Mouse (Mus musculus): Measurements from ENCODE around the gene Dagla. TPM values are rescaled to one million over a fixed set of nuclear protein-coding genes. Genes with fewer than 3 reads are reported as not detected.

Gene Dagla
- polyA plus RNA-seq, 1 experiment from 2014 or later: 3.0 TPM

GRCm38 (mm10) chr19:10197130-10197529, 107.5 kb downstream of the Dagla start:
- WGBS: 89% methylated on average over 4 of the region's 4 CpGs

More at GRCm38 (mm10) chr19:10197130-10197529, 107.5 kb downstream of the Dagla start:
- Histone ChIP-seq H3K9me3 (ENCODE audit: control insufficient read depth, low read length) (no peaks in the 10 kb centered on the region), H3K36me3 (ENCODE audit: control insufficient read depth, insufficient read depth, low read length) (peaks cover 77% of the 10 kb centered on the region), H3K27me3 (ENCODE audit: control insufficient read depth, insufficient read depth, low read length) (no peaks in the 10 kb centered on the region), H3K4me2 (replicated peaks; ENCODE audit: low read depth, low read length) (no peak overlapping the region), H3K4me1 (ENCODE audit: control insufficient read depth, insufficient read depth, low read length) (no peaks in the 10 kb centered on the region; the same call in 1 of the 2 replicates), H3K4me3 (ENCODE audit: low read length) (no peak overlapping the region), H3K9ac (ENCODE audit: low read depth, low read length) (no peak overlapping the region), H3K27ac (ENCODE audit: low read depth, low read length) (no peak overlapping the region)
- no peak for ATAC-seq (ENCODE audit: low FRiP score, low TSS enrichment)

Other genes starting within 250 kb of the Dagla start
- gene Fads2, start 203.1 kb downstream of the Dagla start, polyA plus RNA-seq (2014; fragmentation: Nextera tagmentation; extraction: Ambion mirVana): 28.3 and 42.4 TPM in 2 replicates
- gene Fads1, start 122.0 kb downstream of the Dagla start, polyA plus RNA-seq (2014; fragmentation: Nextera tagmentation; extraction: Ambion mirVana): 51.3 and 94.3 TPM in 2 replicates
- 467 and 649 TPM in 2 replicates for gene Tmem258, start 100.9 kb downstream of the Dagla start, polyA plus RNA-seq (2014; fragmentation: Nextera tagmentation; extraction: Ambion mirVana)
- 92.9 and 99.2 TPM in 2 replicates for gene Fen1, start 100.7 kb downstream of the Dagla start, polyA plus RNA-seq (2014; fragmentation: Nextera tagmentation; extraction: Ambion mirVana)
- gene Myrf, start 64.1 kb downstream of the Dagla start, polyA plus RNA-seq (2014; fragmentation: Nextera tagmentation; extraction: Ambion mirVana): 3.9 and 6.4 TPM in 2 replicates
- gene Syt7, start 84.2 kb upstream of the Dagla start, polyA plus RNA-seq (2014; fragmentation: Nextera tagmentation; extraction: Ambion mirVana): 2.1 and 2.3 TPM in 2 replicates
- 0.91 and 1.0 TPM in 2 replicates for gene Lrrc10b, start 152.6 kb upstream of the Dagla start, polyA plus RNA-seq (2014; fragmentation: Nextera tagmentation; extraction: Ambion mirVana)
- gene Ppp1r32, start 178.1 kb upstream of the Dagla start, polyA plus RNA-seq (2014; fragmentation: Nextera tagmentation; extraction: Ambion mirVana): not detected in 2 replicates
- gene Cpsf7, start 220.4 kb upstream of the Dagla start, polyA plus RNA-seq (2014; fragmentation: Nextera tagmentation; extraction: Ambion mirVana): 40.7 and 63.0 TPM in 2 replicates
- gene Sdhaf2, start 221.3 kb upstream of the Dagla start, polyA plus RNA-seq (2014; fragmentation: Nextera tagmentation; extraction: Ambion mirVana): 65.1 and 65.6 TPM in 2 replicates

All from kidney, embryonic 14.5 days (tissue).